Comparison of ENCODE assay signal across 8 mouse cellular contexts in genomic region chr13:37853441-37853840, GRCm38 (mm10).
A peak's percentile ranks its signal among the peaks of the same experiment; 100 is the strongest.
DNase-seq lines count a peak whose midpoint lies in the region; ATAC-seq lines count a peak whose summit lies in the region.
"Had no signal": no experiment of that assay in that cellular context is flagged by ENCODE, and none has a peak within 500 bp of the region (broad histone marks: within the 10 kb centered on the region; RNA-seq: fewer than 3 reads in every experiment).

No protein-coding gene starts in this region.

- WGBS in intestine, embryonic 16.5 days, result 30% methylated on average over 4 of the region's 4 CpGs
- WGBS in stomach, embryonic 16.5 days, result 25% methylated on average over 4 of the region's 4 CpGs

- peak; percentile 31 for DNase-seq in MN1 (ENCODE audit: low spot score)
- no peak for DNase-seq in gastrocnemius, adult 8-10 months (ENCODE audit: low spot score in 2 of 2)
- no peak for DNase-seq in spleen, postnatal 10 days (ENCODE audit: low spot score in 2 of 2)

- no peaks in the 10 kb centered on the region for H3K9me3 ChIP-seq in megakaryocyte, embryonic 14.5 days
- H3K9me3 ChIP-seq in intestine, embryonic 16.5 days (ENCODE audit: control insufficient read depth, low read length), result no peaks in the 10 kb centered on the region
- no peaks in the 10 kb centered on the region for H3K9me3 ChIP-seq in stomach, embryonic 16.5 days (replicated peaks; ENCODE audit: control insufficient read depth, low read length)
- H3K9me3 ChIP-seq: embryonic facial prominence, embryonic 15.5 days had no signal

- peaks cover 83% of the 10 kb centered on the region for H3K4me1 ChIP-seq in megakaryocyte, embryonic 14.5 days
- peaks cover 39% of the 10 kb centered on the region for H3K4me1 ChIP-seq in intestine, embryonic 16.5 days (ENCODE audit: control insufficient read depth, insufficient read depth, low read length)
- H3K4me1 ChIP-seq in stomach, embryonic 16.5 days (ENCODE audit: control insufficient read depth, insufficient read depth, low read length), result peaks cover 49% of the 10 kb centered on the region

- H3K4me3 ChIP-seq in megakaryocyte, embryonic 14.5 days (replicated peaks), result peak overlapping the region; percentile 88
- no peak overlapping the region for H3K4me3 ChIP-seq in intestine, embryonic 16.5 days (ENCODE audit: low read length)
- H3K4me3 ChIP-seq in stomach, embryonic 16.5 days (replicated peaks; ENCODE audit: low read length), result no peak overlapping the region

- H3K4me2 ChIP-seq in intestine, embryonic 16.5 days (ENCODE audit: low read depth, low read length), result no peak overlapping the region
- no peak overlapping the region for H3K4me2 ChIP-seq in stomach, embryonic 16.5 days (ENCODE audit: low read depth, low read length)

- ATAC-seq in megakaryocyte, adult 5-6 weeks (ENCODE audit: poor library complexity, severe bottlenecking), result no peak
- no peak for ATAC-seq in intestine, embryonic 16.5 days
- no peak for ATAC-seq in stomach, embryonic 16.5 days (ENCODE audit: insufficient read depth, low FRiP score)

- no peaks in the 10 kb centered on the region for H3K27me3 ChIP-seq in megakaryocyte, embryonic 14.5 days (replicated peaks)
- no peaks in the 10 kb centered on the region for H3K27me3 ChIP-seq in intestine, embryonic 16.5 days (replicated peaks; ENCODE audit: control insufficient read depth, insufficient read depth, low read length)
- H3K27me3 ChIP-seq in stomach, embryonic 16.5 days (ENCODE audit: control insufficient read depth, insufficient read depth, low read length), result no peaks in the 10 kb centered on the region
- H3K27me3 ChIP-seq: embryonic facial prominence, embryonic 15.5 days had no signal

- peak overlapping the region; percentile 80; the same call in 1 of the 2 replicates for H3K27ac ChIP-seq in intestine, embryonic 16.5 days (ENCODE audit: low read length)
- H3K27ac ChIP-seq in stomach, embryonic 16.5 days (ENCODE audit: low read length), result peak overlapping the region; percentile 69; the same call in 1 of the 2 replicates

- H3K9ac ChIP-seq in intestine, embryonic 16.5 days (ENCODE audit: low read depth, low read length), result no peak overlapping the region
- H3K9ac ChIP-seq in stomach, embryonic 16.5 days (ENCODE audit: low read length), result no peak overlapping the region
- H3K9ac ChIP-seq: embryonic facial prominence, embryonic 15.5 days had no signal

- H3K36me3 ChIP-seq in megakaryocyte, embryonic 14.5 days (replicated peaks; ENCODE audit: low read length), result peaks cover 20% of the 10 kb centered on the region
- H3K36me3 ChIP-seq in intestine, embryonic 16.5 days (ENCODE audit: control insufficient read depth, insufficient read depth, low read length), result no peaks in the 10 kb centered on the region
- H3K36me3 ChIP-seq in stomach, embryonic 16.5 days (ENCODE audit: control insufficient read depth, insufficient read depth, low read length), result no peaks in the 10 kb centered on the region
- H3K36me3 ChIP-seq: embryonic facial prominence, embryonic 15.5 days had no signal
